Mouse (Mus musculus) stomach, embryonic 16.5 days (tissue): ENCODE measurements around the gene Atp11a. TPM values are rescaled to one million over a fixed set of nuclear protein-coding genes. Genes with fewer than 3 reads are reported as not detected.
A peak's percentile ranks its signal among the peaks of the same experiment; 100 is the strongest.

Experiments used
- ATAC-seq: fragments of 200-750 bp; cut with Nextera tagmentation; 2 replicates; pipeline ENCODE4 v1.8.0; 2017; ENCODE audit warnings: moderate number of reproducible peaks, moderate TSS enrichment; ENCODE audit not compliant: insufficient read depth, low FRiP score
- H3K27ac ChIP-seq: fragments of 300-500 bp; sonication (generic); 2 replicates; pipeline ENCODE4 v1.5.1; 2014; ENCODE audit warnings: low read length
- H3K27me3 ChIP-seq: fragments of 300-500 bp; sonication (generic); 2 replicates; pipeline ENCODE4 v1.6.1; 2014; ENCODE audit warnings: low read length, control low read depth, mixed read lengths; ENCODE audit not compliant: control insufficient read depth, insufficient read depth
- H3K36me3 ChIP-seq: fragments of 300-500 bp; sonication (generic); 2 replicates; pipeline ENCODE4 v1.6.1; 2014; ENCODE audit warnings: low read length; ENCODE audit not compliant: control insufficient read depth, insufficient read depth
- H3K4me1 ChIP-seq: fragments of 300-500 bp; sonication (generic); 2 replicates; pipeline ENCODE4 v1.6.1; 2014; ENCODE audit warnings: low read length, control low read depth, mixed read lengths; ENCODE audit not compliant: control insufficient read depth, insufficient read depth
- H3K4me2 ChIP-seq: fragments of 300-500 bp; sonication (generic); 2 replicates; pipeline ENCODE4 v1.6.1; 2014; ENCODE audit warnings: low read depth, low read length, mixed read lengths
- H3K4me3 ChIP-seq: fragments of 300-500 bp; sonication (generic); replicated peaks from 2 replicates; pipeline ENCODE4 v1.5.1; 2014; ENCODE audit warnings: mild to moderate bottlenecking, low read length
- H3K9ac ChIP-seq: fragments of 300-500 bp; sonication (generic); 2 replicates; pipeline ENCODE4 v1.6.1; 2014; ENCODE audit warnings: low read length
- H3K9me3 ChIP-seq: fragments of 300-500 bp; sonication (generic); replicated peaks from 2 replicates; pipeline ENCODE4 v1.6.1; 2016; ENCODE audit warnings: low read length, control low read depth; ENCODE audit not compliant: control insufficient read depth
- WGBS: fragments of 180-500 bp; shearing (Covaris S2); extraction: QIAGEN DNeasy Blood & Tissue Kit; methylation state at CpG from one replicate; pipeline ENCODE4 v1.1.7; 2014; 5-methylcytosine and 5-hydroxymethylcytosine counted together
- polyA plus RNA-seq: library from polyadenylated mRNA; unstranded; fragments of >200 nt; fragmentation: Nextera tagmentation; extraction: Ambion mirVana; gene quantifications from 2 replicates; pipeline ENCODE4 v1.2.1, GENCODE M21; 2015

The Atp11a gene
- polyA plus RNA-seq, 1 experiment from 2014 or later, result 12.4 TPM

- Histone ChIP-seq H3K9ac (no peak overlapping the region), H3K4me1 (peaks cover 7% of the 10 kb centered on the region), H3K4me2 (no peak overlapping the region), H3K9me3 (no peaks in the 10 kb centered on the region), H3K4me3 (no peak overlapping the region), H3K27ac (no peak overlapping the region), H3K36me3 (no peaks in the 10 kb centered on the region), H3K27me3 (no peaks in the 10 kb centered on the region)
- ATAC-seq, result no peak
- WGBS, result 68% methylated on average over 6 of the region's 6 CpGs
Observed at GRCm38 (mm10) chr8:12799099-12799498, 42.3 kb downstream of the Atp11a start.

DNA sequence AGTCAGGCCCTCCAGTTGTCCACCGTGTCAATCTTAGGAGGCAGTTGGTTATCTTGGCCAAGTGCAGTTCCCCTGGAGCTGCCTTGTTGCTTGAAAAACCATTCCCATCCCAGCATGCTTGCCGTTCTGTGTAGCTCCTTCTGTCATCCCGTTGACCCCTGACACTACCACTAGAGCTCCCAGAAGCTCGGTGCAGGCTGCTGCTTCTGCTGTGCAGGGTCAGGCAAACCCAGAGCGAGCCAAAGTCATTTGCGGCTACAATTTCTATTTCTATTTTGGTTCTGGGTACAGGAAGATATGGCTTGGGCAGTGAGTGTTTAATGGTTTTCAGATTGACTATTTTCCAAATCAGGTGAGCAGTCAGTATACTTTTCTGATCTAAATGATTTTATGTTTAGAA, 43.0 kb downstream of the Atp11a start:
- 60% methylated on average over 6 of the region's 6 CpGs for WGBS
- peaks cover 7% of the 10 kb centered on the region for H3K4me1 ChIP-seq
- no peak for ATAC-seq

DNA sequence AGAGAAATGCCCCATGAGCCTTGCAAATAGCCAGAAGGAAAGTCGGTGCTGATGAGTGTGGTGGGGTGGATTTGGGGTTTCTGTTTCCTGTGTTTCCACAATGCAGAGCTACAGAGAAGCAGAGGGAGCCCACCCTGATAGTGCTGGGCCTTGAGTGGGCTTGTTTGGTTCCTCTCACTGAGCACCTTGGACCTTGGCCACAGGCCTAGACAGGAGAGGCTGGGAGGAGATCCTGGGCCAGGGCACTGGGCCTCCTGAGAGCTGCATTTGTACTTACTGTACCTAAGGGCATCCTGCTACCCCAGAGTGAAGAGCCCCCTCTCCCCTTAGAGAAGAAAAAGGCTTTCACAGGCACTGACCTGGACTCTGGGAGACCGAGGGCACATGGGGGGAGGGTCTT, 43.4 kb downstream of the Atp11a start:
- Histone ChIP-seq H3K4me2 (no peak overlapping the region), H3K9ac (no peak overlapping the region), H3K9me3 (no peaks in the 10 kb centered on the region), H3K27me3 (no peaks in the 10 kb centered on the region), H3K36me3 (no peaks in the 10 kb centered on the region), H3K27ac (no peak overlapping the region), H3K4me1 (peaks cover 8% of the 10 kb centered on the region), H3K4me3 (no peak overlapping the region)
- whole genome bisulfite sequencing, result 53% methylated on average over 2 of the region's 2 CpGs
- no peak for ATAC-seq

More for the DNA sequence above, 43.0 kb downstream of the Atp11a start:
- Histone ChIP-seq H3K27ac (no peak overlapping the region), H3K4me3 (no peak overlapping the region), H3K4me2 (no peak overlapping the region), H3K36me3 (no peaks in the 10 kb centered on the region), H3K27me3 (no peaks in the 10 kb centered on the region), H3K9me3 (no peaks in the 10 kb centered on the region), H3K9ac (no peak overlapping the region)

DNA sequence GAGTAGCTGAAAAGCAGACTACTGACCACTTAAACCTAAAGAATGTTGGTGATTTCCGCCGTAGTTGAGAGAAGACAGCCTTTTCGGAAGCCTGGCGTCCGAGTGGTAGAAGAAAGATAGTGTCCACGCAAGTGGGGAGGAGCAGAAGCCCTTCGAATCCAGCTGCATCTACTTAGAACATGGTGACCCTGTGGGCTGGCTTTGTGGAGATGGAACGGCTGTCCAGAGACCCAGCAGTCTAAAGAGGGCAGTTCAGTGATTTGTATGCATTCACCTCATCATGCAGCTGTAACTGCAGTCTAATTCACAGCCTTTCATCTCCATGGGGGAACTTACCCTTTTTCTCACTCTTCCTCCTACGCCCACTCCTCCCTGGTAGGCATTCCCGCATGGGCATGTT, 44.8 kb downstream of the Atp11a start:
- 60% methylated on average over 10 of the region's 10 CpGs for WGBS
- no peak for ATAC-seq
- peaks cover 15% of the 10 kb centered on the region for H3K4me1 ChIP-seq
- no peak overlapping the region for H3K4me3 ChIP-seq
- peak overlapping the region; percentile 1; the same call in 1 of the 2 replicates for H3K27ac ChIP-seq
- H3K27me3 ChIP-seq, result no peaks in the 10 kb centered on the region
- no peak overlapping the region for H3K4me2 ChIP-seq
- no peak overlapping the region for H3K9ac ChIP-seq
- no peaks in the 10 kb centered on the region for H3K36me3 ChIP-seq
- no peaks in the 10 kb centered on the region for H3K9me3 ChIP-seq

DNA sequence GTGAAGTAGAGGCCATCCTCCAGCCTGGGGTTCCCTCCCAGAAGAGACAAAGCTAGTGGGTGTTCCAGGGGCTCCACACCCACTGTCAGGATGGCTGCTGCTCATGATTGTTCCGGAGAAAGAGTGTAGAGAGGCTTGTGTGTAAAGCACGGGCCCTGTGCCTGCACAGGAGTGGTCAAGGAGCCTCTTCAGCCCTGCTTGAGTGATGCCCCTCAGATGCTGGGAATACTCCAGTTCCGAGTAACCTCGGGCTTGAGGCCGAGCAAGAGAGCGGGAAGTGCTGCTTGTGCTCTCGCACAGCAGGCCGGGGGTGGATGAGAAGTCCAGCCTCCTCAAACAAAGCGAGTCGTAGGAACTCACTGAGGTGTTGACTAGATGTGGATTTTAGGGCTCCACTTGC, 46.3 kb downstream of the Atp11a start:
- H3K27ac ChIP-seq, result no peak overlapping the region
- peaks cover 15% of the 10 kb centered on the region for H3K4me1 ChIP-seq
- H3K9ac ChIP-seq, result no peak overlapping the region
- H3K27me3 ChIP-seq, result no peaks in the 10 kb centered on the region
- no peaks in the 10 kb centered on the region for H3K36me3 ChIP-seq
- H3K4me2 ChIP-seq, result no peak overlapping the region
- WGBS, result 80% methylated on average over 10 of the region's 10 CpGs
- ATAC-seq, result no peak
- no peaks in the 10 kb centered on the region for H3K9me3 ChIP-seq
- no peak overlapping the region for H3K4me3 ChIP-seq

GRCm38 (mm10) chr8:12804909-12805308, 48.1 kb downstream of the Atp11a start:
- H3K4me3 ChIP-seq, result no peak overlapping the region
- 0 out of 2 replicates have a peak, but pooled peaks cover 2% of the 10 kb centered on the region for H3K36me3 ChIP-seq
- no peak overlapping the region for H3K9ac ChIP-seq
- no peak overlapping the region for H3K4me2 ChIP-seq
- no peak for ATAC-seq
- WGBS, result 57% methylated on average over 5 of the region's 5 CpGs
- no peaks in the 10 kb centered on the region for H3K27me3 ChIP-seq
- H3K27ac ChIP-seq, result no peak overlapping the region
- H3K4me1 ChIP-seq, result peaks cover 15% of the 10 kb centered on the region
- no peaks in the 10 kb centered on the region for H3K9me3 ChIP-seq

DNA sequence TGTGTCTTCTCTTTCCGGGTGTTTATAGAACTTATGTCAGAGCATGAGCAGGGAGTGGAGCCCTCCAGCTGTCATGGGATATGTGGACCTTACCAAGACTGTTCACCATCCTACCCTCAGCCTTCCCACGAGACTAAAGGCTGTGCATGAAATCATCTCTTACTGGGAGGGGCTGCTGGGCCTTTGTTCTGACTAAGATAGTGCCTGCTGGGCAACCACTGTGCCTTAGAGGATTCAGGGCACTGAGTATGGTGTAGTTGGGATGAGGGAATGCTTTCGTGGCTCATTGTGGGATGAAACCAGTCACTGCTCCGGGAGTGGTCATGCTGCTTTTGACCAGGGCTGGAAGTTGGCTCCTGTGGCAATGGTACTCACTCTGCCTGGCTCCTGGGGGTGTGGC, 48.8 kb downstream of the Atp11a start:
- peaks cover 9% of the 10 kb centered on the region for H3K4me1 ChIP-seq
- H3K27ac ChIP-seq, result no peak overlapping the region

GRCm38 (mm10) chr8:12808018-12808417, 51.2 kb downstream of the Atp11a start:
- Histone ChIP-seq H3K4me1 (peaks cover 8% of the 10 kb centered on the region; the same call in 1 of the 2 replicates), H3K36me3 (0 out of 2 replicates have a peak, but pooled peaks cover 10% of the 10 kb centered on the region), H3K27ac (peak overlapping the region; percentile 61; the same call in 1 of the 2 replicates), H3K27me3 (no peaks in the 10 kb centered on the region), H3K9ac (no peak overlapping the region), H3K9me3 (no peaks in the 10 kb centered on the region), H3K4me3 (no peak overlapping the region), H3K4me2 (no peak overlapping the region)
- ATAC-seq, result peak; percentile 39; the same call in 1 of the 2 replicates
- WGBS, result 79% methylated on average over 2 of the region's 2 CpGs

More for the DNA sequence above, 48.8 kb downstream of the Atp11a start:
- no peak overlapping the region for H3K9ac ChIP-seq
- ATAC-seq, result no peak
- 61% methylated on average over 4 of the region's 4 CpGs for WGBS
- no peaks in the 10 kb centered on the region for H3K9me3 ChIP-seq
- H3K4me3 ChIP-seq, result no peak overlapping the region
- no peaks in the 10 kb centered on the region for H3K27me3 ChIP-seq
- H3K4me2 ChIP-seq, result no peak overlapping the region
- 0 out of 2 replicates have a peak, but pooled peaks cover 2% of the 10 kb centered on the region for H3K36me3 ChIP-seq

DNA sequence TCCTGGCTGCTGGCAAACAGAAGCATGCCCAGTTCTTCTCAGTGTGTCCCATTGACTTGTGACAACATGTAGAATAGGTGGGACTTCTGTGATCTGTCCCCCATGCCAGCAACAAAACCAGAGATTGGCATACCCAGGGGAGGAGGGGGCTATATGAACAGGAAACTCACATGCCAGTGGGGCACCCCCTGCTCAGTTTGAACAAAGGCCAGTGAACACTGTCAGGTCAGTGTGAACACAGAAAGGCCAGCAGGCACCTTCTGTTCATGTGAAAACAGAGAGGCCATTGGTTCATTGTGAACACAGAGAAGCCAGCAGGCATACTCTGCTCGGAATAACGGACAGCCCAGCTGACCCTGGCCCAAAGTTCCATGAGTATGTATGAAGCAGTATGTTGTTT, 52.7 kb downstream of the Atp11a start:
- H3K4me3 ChIP-seq, result no peak overlapping the region
- no peak overlapping the region for H3K27ac ChIP-seq
- no peaks in the 10 kb centered on the region for H3K9me3 ChIP-seq
- 0 out of 2 replicates have a peak, but pooled peaks cover 10% of the 10 kb centered on the region for H3K36me3 ChIP-seq
- H3K4me1 ChIP-seq, result peaks cover 8% of the 10 kb centered on the region; the same call in 1 of the 2 replicates
- 81% methylated on average over 2 of the region's 2 CpGs for WGBS
- no peak for ATAC-seq
- H3K27me3 ChIP-seq, result no peaks in the 10 kb centered on the region
- no peak overlapping the region for H3K9ac ChIP-seq
- no peak overlapping the region for H3K4me2 ChIP-seq
